Mouse (Mus musculus): Measurements from ENCODE around the gene Ptch1.

Gene Ptch1

GRCm38 (mm10) chr13:63573256-63573835, at the start of gene Ptch1:
Ptch1 (minus strand) TSS chr13:63573598.
- peak; percentile 35 to 42 for DNase-seq

GRCm38 (mm10) chr13:63621301-63621700, 47.9 kb upstream of the Ptch1 start:
- DNase-seq: no peak

- DNase-seq: no peak
Observed at GRCm38 (mm10) chr13:63613201-63613600, 39.8 kb upstream of the Ptch1 start.

DNA sequence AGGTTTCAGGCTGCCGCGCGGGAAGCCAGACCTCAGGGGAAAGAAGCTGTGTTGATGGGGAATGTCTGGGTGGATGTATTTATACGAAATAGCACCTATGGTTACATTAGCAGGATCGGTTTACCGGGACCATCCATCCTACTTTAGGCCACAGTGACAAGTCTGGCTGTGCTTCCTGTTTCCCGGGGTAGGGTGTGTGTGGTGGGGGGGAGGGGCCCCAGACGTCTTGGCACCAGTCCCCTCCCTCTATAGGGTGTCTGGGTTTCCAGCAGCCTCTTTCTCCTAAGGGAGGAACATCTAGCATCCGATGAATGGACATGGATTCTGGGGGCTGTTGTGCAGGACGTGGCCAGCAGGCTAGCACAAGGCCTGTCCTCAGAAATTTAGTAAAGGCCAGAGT, 36.3 kb upstream of the Ptch1 start:
- no peak for DNase-seq

DNA sequence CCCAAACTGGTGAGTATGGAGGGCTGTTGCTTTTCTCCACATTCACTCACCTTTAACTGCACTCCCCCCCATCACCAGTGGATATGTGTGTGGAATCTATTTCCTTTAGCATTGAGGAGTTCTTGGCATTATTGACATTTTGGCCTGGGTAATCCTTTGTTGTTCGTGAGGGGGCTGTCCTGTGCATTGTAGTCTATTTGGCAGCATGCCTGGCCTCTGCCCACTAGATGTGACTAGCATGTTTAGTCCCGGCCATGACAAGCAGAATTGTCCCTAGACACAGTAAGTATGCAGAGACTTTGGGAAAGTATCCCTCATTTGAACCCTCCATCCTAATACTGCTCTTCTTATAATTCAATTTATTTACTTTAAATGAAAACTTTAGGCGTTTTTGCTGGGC, 24.2 kb upstream of the Ptch1 start:
- no peak for DNase-seq

GRCm38 (mm10) chr13:63595869-63596268, 22.5 kb upstream of the Ptch1 start:
- no peak for DNase-seq

DNA sequence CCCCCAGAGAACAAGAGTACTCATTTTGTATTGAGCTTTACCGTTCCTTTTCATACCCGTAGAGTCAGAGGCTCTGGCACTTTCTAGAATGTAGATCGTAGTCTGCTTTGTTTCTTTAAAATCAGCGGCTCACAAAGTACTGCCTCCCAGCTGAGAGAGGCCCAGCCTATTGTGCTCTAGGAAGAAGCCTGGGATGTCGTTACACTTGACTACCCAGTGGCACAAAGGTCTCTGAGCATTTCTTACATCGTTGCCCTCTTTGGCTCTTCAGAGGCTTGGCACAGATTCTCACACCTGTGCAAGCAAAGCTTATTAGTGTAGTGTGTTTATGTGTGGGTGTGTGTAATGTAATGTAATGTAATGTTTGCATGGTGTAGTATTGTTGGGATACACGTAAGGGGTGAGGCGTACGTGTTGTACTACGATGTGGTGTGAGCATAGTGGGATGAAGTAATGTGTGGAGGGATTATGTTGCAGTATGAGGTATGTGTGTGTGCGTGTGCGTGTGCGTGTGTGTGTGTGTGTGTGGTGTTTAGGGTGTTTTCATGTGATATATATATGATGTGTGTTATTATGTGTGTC, 20.2 kb upstream of the Ptch1 start:
- no peak for DNase-seq

GRCm38 (mm10) chr13:63592755-63593154, 19.4 kb upstream of the Ptch1 start:
- no peak for DNase-seq

GRCm38 (mm10) chr13:63574601-63575000, 1.2 kb upstream of the Ptch1 start:
- no peak for DNase-seq

DNA sequence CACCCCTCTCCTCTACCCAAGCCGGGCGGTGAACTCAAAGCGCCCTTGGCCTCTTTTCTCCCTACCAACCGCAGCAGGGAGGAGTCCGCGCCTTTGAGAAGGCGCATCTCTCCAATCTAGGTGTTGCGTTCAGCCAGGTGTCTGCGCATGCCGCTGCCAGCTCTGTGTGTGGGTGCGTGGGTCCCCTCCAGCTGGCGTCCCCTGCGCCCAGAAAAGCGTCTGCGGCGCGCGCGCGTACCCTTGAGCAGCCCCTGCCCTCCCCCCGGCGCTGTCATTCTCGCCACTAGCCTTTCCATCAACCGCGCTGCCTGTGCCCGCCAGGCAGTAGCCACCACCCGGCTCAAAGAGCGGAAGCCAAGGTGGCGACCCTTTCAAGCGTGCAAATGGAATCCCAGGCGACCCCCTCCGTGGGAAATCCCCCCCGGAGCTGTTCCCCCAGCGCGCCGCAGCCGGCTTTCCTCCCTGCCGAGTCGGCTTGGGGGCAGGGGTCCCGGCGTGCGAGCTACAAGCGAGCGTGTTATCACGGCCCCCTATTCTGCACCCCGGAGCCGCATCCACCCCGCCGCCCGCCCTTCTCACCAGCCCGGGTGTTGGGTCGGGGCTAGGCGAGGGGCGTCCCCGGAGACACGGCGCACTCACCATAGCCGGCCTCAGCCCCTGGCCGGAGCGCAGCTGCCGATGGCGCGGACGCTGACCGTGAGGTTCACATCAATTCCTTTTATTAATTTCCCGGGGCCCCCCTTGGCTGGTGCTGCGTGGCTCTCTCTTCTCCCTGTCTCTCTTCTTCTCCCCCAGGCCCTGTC, 744 bp downstream of the Ptch1 start:
- peak; percentile 47 to 64 for DNase-seq

DNA sequence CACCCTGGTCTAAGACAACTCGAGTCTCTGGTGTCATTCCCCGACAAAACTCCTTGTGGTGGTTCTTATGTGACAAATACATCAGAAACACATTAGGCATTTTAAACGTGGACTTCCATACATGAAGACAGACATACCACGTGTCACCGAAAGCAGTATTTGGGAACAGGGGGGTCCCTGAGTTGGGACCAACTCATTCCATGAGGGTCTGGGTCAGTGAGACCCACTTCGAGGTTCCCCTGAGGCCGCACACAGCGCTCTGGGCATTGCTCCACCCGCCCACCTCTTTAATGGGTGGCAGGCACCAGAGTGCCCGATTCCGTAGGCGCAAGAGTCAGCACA, 1.3 kb downstream of the Ptch1 start:
- DNase-seq: no peak

DNA sequence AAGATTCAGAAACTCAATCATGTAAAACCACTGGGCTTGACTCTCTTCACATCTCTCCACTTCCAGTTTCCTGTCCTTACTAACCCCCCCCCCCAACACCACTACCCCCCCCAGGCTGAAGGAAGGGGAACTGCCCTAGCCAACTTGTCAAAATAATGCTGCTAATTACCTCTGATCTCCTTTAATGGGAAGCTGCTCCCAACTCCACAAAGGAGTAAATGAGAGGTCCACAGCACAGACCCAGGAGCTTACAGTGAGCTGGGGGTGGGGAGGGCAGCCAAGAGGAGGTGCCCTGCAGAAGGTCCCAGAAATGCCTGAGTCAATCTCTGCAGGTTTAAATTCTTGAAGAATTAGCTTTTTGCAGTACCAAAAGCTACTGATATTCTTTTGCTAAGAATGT, 2.9 kb downstream of the Ptch1 start:
- no peak for DNase-seq

DNA sequence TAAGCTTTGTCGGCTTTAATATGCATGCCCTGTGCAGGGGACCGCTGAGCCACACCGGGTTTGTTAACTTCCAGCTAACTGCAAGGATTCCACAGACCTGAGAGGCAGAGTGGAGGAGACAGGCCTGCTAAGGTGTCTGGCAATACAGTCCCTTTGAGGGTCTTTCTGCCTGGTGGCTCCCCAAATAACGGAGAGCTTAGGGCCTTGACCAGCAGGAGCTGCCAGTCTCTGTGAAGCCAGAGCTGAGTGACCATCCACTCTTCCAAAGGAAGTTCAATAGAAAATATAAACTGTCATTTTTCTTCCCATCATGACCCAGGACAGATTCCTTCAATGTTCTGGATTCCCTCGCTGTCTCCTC, 4.0 kb downstream of the Ptch1 start:
- DNase-seq: no peak

DNA sequence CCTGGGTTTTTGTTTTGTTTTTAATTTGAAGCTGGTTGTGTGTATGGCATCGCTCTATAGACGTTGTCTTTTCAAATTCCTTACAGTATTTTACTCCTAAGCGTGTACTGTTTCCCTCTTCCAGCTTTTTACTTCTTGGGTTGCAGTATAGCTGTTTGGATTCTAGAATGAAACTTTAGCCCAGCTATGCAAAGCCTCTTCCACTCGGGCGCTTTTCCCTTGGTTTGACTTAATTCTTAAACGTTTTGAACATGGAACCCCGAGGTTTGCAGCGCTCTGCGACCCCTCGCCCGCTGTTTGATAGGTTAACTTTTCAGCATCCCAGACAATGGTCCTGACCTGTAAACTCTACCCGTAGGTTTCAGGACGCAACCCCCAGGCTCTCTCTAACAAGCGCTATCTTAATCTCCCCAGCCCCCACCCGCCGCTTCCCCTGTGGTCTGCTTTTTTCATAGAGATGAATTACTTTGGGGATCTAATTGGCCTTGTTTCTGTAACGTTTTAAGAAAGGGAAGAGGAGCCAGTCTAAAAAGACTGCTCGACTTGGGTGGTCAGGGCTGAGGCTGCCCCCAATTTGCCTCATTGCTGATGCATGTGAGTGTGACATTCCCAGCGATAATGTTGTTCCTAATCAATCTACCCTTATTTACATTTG, 4.5 kb downstream of the Ptch1 start:
- DNase-seq: no peak

DNA sequence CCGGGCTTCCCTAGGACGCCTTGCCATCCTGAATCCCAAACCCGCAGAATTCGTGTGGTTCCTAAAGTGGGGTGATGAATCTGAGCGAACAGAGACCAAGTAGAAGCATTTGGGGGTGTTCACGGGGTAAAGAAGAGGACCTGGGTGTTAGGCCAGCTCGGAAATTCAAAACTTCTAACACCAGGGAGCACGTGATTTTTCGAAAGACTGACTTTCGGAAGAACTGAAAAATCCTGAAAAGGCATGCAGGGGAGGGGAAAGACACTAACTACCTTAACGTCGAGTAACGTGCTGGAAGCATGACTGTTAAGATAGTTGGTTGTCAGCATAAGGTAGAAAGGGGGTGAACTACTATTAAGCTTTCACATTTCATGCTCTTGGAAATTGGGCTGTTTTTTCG, 5.1 kb downstream of the Ptch1 start:
- DNase-seq: no peak

DNA sequence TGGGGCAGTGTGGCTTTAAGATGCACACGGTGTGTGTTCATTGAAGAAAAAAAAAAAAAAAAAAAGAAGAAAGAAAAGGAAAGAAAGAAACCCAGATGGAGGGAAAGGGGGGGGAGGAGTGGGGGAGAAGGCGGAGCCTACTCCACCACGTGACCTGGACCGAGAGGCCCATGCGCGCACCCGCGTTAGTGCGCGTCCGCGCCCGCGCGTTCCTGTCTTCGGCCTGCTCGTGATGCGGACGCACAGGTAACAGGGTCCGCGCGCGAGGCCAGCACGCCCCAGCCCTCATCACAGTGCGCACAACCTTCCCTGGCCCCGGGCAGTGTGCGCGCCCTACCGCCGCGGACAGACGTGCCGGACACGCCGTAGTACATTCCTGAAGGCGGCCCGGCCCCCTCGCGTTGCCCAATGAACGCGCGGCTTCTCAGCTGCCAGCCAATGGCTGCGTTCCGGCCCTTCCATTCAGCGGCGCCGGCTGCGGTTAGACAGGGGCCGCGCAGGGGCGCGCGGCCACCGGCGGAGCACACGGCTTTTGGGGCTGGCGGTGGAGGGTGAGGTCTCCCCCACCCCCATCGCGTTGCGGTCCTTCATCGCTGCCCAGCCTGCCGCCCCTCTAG, 5.6 kb downstream of the Ptch1 start:
- DNase-seq: peak; percentile 88

DNA sequence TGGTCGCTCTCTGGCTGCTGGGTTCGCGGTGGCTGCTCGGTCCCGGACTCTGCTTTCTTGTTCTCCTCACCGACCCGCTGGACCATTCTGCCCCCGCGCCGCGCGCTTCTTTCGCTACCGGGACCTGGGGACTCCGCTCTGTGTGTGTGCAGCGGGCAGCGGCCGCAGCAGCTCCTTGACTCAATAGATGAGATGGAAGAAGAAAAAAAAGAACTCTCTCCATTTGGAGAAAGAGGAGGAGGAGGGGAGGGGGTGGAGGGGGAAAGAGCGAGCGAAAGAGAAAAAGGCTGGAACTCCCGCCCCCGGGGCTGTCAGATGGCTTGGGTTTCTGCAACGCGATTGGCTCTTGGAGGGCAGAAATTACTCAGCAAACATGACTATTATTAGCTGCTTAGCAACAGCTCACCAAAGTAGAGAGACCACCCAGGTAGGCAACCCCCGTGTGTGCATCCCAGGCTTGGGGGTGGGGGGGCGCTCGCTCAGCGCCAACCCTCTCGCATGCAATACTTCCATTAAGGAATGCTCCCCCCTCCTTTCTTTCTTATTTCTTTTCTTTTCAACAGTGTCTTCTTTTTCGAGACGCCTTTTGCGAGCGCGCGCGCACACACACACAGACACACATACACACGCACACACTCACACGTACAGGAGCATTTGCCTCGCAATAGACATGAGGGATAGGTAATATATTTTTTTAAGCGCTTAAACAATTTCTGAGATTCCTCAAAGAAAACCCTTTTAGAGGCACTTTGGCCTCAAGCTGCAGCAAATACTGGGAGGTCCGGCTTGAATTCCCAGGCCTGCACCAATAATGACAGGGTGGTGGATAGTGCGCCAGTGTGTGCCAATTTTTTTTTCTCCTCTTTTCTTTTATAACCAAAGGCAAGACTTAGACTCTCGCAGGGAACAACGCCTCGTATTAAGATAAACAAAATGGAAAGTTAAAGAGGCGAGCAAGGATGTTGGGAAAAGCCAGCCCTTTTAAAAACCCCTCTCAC, 7.1 kb downstream of the Ptch1 start:
- peak; percentile 67 to 69 for DNase-seq

GRCm38 (mm10) chr13:63565320-63566017, 7.9 kb downstream of the Ptch1 start:
- peak; percentile 51 to 62 for DNase-seq

GRCm38 (mm10) chr13:63564626-63565319, 8.6 kb downstream of the Ptch1 start:
- DNase-seq: peak; percentile 66 to 69

GRCm38 (mm10) chr13:63563781-63564625, 9.4 kb downstream of the Ptch1 start:
- peak; percentile 65 to 73 for DNase-seq
